Mouse (Mus musculus) heart, adult 2 months (tissue): ENCODE results near the gene Rps6kb1. TPM values are rescaled to one million over a fixed set of nuclear protein-coding genes. Genes with fewer than 3 reads are reported as not detected.

ENCODE experiments used
- DNase-seq, 2 experiments: peaks; one replicate each; pipeline ENCODE4 v3.0.0; 2021
- H3K27ac ChIP-seq: fragments of 200-600 bp; 2 replicates; pipeline ENCODE4 v1.8.1; 2022
- H3K27me3 ChIP-seq: fragments of 200-500 bp; 2 replicates; pipeline ENCODE4 v1.6.1; 2012; ENCODE audit warnings: mild to moderate bottlenecking, low read length, inconsistent platforms, mixed read lengths; ENCODE audit not compliant: control insufficient read depth, insufficient read depth
- H3K36me3 ChIP-seq: fragments of 200-500 bp; 2 replicates; pipeline ENCODE4 v1.6.1; 2012; ENCODE audit warnings: low read length, inconsistent platforms; ENCODE audit not compliant: control insufficient read depth, insufficient read depth
- H3K4me1 ChIP-seq: fragments of 200-500 bp; 2 replicates; pipeline ENCODE4 v1.6.1; 2011; ENCODE audit warnings: low read length; ENCODE audit not compliant: control insufficient read depth, insufficient read depth
- H3K4me3 ChIP-seq: fragments of 200-600 bp; 2 replicates; pipeline ENCODE4 v1.8.1; 2022
- H3K79me2 ChIP-seq: fragments of 200-500 bp; replicated peaks from 2 replicates; pipeline ENCODE4 v1.6.1; 2012; ENCODE audit warnings: mild to moderate bottlenecking, inconsistent platforms, low read length, moderate library complexity, mixed read lengths; ENCODE audit not compliant: control insufficient read depth, insufficient read depth
- H3K9ac ChIP-seq: fragments of 200-500 bp; 2 replicates; pipeline ENCODE4 v1.6.1; 2012; ENCODE audit warnings: low read depth, mild to moderate bottlenecking, control low read depth, inconsistent platforms, low read length, mixed read lengths
- CTCF ChIP-seq: fragments of 200-600 bp; IDR thresholded peaks from 2 replicates; pipeline ENCODE4 v1.8.1; 2022; ENCODE audit warnings: antibody characterized with exemption, mild to moderate bottlenecking, moderate library complexity
- EP300 ChIP-seq: fragments of 200-500 bp; IDR thresholded peaks from 2 replicates; pipeline ENCODE4 v1.6.1; 2011; ENCODE audit warnings: low read depth, low read length, control low read depth; ENCODE audit not compliant: insufficient read depth
- POLR2A ChIP-seq: fragments of 200-500 bp; IDR thresholded peaks from 2 replicates; pipeline ENCODE4 v1.6.1; 2011; ENCODE audit warnings: mild to moderate bottlenecking, low read depth, low read length, control low read depth; ENCODE audit not compliant: insufficient read depth
- WGBS: fragments of 180-500 bp; shearing (Covaris S2); methylation state at CpG from one replicate; pipeline ENCODE4 v1.1.7; 2018; 5-methylcytosine and 5-hydroxymethylcytosine counted together
- intact Hi-C: fragments of 180-260 bp; cut with DNase I; formaldehyde crosslinking; loops from one replicate; pipeline ENCODE4 v1.15.1; 2025
- polyA plus RNA-seq: library from polyadenylated mRNA; depleted of rRNA; stranded (reverse); fragments of >200 nt; gene quantifications from 2 replicates; pipeline ENCODE4 v1.2.3, GENCODE M21; 2012
- total RNA-seq, 2 experiments: library from RNA; stranded (reverse); gene quantifications; 2 replicates each; pipeline ENCODE4 v1.2.3; 2021

The Rps6kb1 gene
- total and polyA plus RNA-seq, 3 experiments: 6.4 to 22.4 (median 18.3) TPM

DNA sequence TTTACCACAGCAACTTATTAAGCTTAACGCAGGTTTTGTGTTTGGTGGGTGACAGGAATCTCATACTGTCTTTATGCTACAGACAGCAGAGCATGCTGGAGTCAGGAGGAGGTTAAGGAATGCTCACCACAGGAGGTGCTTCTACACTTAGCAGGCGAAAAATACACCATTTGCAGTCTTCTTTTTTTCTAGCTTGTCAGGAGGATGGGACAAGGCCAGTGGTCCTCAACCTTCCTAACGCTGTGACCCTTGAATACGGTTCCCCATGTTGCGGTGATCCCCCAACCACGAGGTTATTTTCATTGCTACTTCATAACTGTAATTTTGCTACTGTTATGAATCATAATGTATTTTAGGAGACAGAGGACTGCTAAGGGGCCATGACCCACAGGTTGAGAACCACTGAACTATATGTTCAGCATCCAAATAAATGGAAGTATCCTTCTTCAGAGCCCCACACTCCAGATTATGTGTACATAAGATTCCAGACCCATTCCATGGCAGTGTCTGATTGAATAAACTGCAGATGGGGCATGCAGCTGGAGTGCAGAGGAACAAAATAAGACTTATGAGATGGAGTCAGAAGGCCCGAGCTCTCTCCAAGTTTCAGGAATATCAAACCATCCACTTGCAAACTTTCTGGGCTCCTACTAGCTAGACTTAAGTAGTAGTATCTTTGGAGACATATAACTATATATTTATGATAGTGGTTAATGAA lies 38.1 kb upstream of the Rps6kb1 start:
- no peak for DNase-seq
- WGBS: 85% methylated on average over 7 of the region's 7 CpGs
- Histone ChIP-seq H3K27ac (peak overlapping the region; percentile 97; the same call in 1 of the 2 replicates), H3K4me1 (peaks cover 27% of the 10 kb centered on the region), H3K27me3 (no peaks in the 10 kb centered on the region), H3K4me3 (no peak overlapping the region), H3K79me2 (no peaks in the 10 kb centered on the region), H3K9ac (no peak overlapping the region), H3K36me3 (peaks cover 8% of the 10 kb centered on the region)
- intact Hi-C loops: no loop called here
- no peak for TF ChIP-seq EP300
- TF ChIP-seq POLR2A: no peak
- no peak for TF ChIP-seq CTCF

- intact Hi-C loops: no loop called here
- no peak overlapping the region for H3K9ac ChIP-seq
- H3K36me3 ChIP-seq: peaks cover 8% of the 10 kb centered on the region
- TF ChIP-seq CTCF: no peak
- WGBS: 69% methylated on average over 12 of the region's 12 CpGs
- DNase-seq: no peak
- H3K79me2 ChIP-seq: no peaks in the 10 kb centered on the region
- H3K4me1 ChIP-seq: peaks cover 31% of the 10 kb centered on the region
- peak overlapping the region; percentile 97 for H3K27ac ChIP-seq
- H3K27me3 ChIP-seq: no peaks in the 10 kb centered on the region
- peak overlapping the region; percentile 42; the same call in 1 of the 2 replicates for H3K4me3 ChIP-seq
These were observed 37.4 kb upstream of the Rps6kb1 start for GRCm38 (mm10) chr11:86581943-86582542.

DNA sequence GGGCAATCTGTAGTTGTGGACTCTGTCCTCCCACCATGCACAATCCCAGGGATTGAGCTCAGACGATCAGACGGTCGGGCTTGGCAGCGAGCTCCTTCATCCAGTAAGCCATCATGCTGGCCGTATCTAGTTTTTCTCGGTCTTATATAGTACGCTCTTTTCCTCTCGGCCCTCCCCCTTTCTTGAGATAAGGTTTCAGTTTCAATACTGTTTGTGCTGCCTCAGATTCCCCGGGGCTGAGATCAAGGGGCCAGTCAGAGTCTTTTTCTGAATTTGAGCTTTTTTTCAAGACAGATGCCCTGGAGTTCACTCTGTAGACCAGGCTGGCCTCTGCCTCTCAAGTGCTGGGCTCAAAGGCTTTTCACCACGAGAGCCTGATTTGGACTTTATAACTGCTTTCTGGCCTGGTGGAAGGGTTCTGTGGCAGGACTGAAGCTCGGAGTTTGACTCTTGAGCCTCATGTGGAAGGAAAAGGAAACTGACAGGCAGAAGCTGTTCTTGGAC lies 36.7 kb upstream of the Rps6kb1 start:
- intact Hi-C loops: no loop called here
- Histone ChIP-seq H3K27me3 (no peaks in the 10 kb centered on the region), H3K79me2 (no peaks in the 10 kb centered on the region), H3K4me3 (peak overlapping the region; percentile 42), H3K27ac (peak overlapping the region; percentile 97), H3K4me1 (peaks cover 34% of the 10 kb centered on the region), H3K9ac (peak overlapping the region; percentile 71), H3K36me3 (peaks cover 8% of the 10 kb centered on the region)
- TF ChIP-seq CTCF (peak; percentile 45), EP300 (peak; percentile 14; the same call in 1 of the 2 replicates), POLR2A (peak; percentile 88)
- WGBS: 22% methylated on average over 11 of the region's 11 CpGs
- DNase-seq: peak; percentile 73

- no peaks in the 10 kb centered on the region for H3K79me2 ChIP-seq
- TF ChIP-seq CTCF (no peak), EP300 (no peak), POLR2A (no peak)
- intact Hi-C loops: no loop called here
- no peaks in the 10 kb centered on the region for H3K27me3 ChIP-seq
- WGBS: 79% methylated on average over 9 of the region's 9 CpGs
- H3K4me3 ChIP-seq: peak overlapping the region; percentile 42; the same call in 1 of the 2 replicates
- peaks cover 33% of the 10 kb centered on the region for H3K4me1 ChIP-seq
- H3K27ac ChIP-seq: peak overlapping the region; percentile 97
- H3K9ac ChIP-seq: no peak overlapping the region
- peaks cover 8% of the 10 kb centered on the region for H3K36me3 ChIP-seq
- no peak for DNase-seq
These were observed 35.9 kb upstream of the Rps6kb1 start for GRCm38 (mm10) chr11:86580319-86581113.

GRCm38 (mm10) chr11:86579731-86580318 lies 35.2 kb upstream of the Rps6kb1 start:
- Histone ChIP-seq H3K4me3 (no peak overlapping the region), H3K36me3 (peaks cover 2% of the 10 kb centered on the region), H3K4me1 (peaks cover 31% of the 10 kb centered on the region), H3K27ac (peak overlapping the region; percentile 97), H3K27me3 (no peaks in the 10 kb centered on the region), H3K9ac (no peak overlapping the region), H3K79me2 (no peaks in the 10 kb centered on the region)
- no peak for DNase-seq
- WGBS: 51% methylated on average over 10 of the region's 10 CpGs
- TF ChIP-seq CTCF (no peak), POLR2A (no peak), EP300 (no peak)
- intact Hi-C loops: no loop called here
